Mouse (Mus musculus): ENCODE results near the gene Lrch1.

Gene Lrch1

DNA sequence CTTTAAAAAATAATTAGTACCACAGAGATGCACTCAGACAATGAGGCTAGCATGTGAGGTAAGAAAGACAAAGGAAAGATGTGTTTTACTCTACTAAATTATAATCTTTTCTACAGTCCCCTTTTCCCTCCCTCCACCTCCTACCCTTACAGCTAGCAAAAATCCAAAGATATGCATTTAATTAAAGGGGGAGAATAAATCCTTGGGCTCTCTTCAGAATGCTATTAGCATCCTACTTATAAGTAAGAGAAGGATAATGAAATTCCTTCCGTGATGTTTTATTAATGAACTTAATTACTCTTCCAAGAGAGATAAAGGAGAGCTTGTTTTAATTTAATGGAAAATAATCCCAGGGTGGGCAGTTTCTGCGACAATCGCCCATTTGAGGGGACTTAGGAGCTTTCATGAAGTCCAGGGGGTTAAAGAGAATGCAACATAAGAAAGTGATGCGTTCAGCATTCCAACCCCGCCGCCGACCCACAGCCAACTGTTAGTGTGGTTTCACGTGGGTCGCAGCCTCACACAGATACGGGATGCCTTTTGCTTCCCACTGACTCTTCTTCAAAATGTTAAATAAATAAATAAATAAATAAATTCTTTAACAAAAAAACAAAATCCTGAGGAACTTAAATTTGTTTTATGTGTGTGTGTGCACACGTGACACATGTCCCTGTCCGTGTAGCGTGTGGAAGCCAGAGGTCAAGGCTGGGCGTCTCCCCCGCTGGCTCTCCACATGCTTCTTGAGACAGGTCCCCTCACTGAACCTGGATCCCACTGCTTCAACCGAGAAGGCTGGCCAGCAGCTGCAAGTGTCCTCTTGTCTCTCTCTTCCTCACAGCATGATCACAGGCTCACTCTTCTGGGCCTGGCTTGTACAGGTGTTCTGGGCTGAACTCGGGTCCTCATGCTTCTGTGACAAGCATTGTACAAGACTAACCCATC is 132.6 kb downstream of the Lrch1 start:
- no peak for DNase-seq (ENCODE audit: low spot score in 2 of 2)

DNA sequence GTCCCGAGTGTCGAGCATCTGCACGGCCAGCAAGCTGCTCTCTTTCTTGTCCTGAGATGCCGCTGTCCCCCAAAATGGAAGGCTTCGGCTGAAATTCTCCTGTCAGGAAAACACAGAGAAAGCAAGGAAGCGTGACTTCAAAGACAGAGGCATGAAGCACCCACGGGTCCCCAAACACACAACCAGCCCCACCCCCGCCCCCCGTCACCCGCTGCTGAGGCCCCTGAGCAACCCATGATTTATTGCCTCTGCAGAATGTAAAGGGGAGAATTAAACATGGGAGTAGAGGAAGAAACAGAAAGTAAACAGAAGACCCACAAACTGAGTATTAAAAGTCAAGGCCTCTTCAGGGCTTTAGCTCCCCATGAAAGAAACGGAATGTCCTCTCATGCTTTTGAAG is 136.1 kb downstream of the Lrch1 start:
- no peak for DNase-seq (ENCODE audit: low spot score in 2 of 2)

DNA sequence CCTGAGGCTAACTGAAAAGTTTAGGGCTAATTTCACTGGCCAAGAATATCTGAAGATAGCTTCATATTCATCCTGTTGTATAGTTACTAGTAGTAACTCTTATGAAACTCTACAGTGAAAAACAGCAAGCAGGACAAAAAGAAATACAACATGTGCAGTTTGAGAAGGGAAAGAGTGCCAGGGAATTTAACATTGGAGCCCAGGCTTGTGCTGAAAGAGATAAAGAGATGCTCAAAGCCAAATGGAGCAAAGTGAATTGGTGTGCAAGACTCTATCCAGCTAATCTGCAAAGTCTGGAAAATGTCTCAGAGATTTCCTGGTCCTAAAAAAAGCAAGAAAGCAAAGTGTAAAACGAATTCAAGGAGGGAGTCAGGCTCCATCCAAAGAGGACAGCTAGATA is 145.7 kb downstream of the Lrch1 start:
- no peak for DNase-seq (ENCODE audit: low spot score in 2 of 2)

DNA sequence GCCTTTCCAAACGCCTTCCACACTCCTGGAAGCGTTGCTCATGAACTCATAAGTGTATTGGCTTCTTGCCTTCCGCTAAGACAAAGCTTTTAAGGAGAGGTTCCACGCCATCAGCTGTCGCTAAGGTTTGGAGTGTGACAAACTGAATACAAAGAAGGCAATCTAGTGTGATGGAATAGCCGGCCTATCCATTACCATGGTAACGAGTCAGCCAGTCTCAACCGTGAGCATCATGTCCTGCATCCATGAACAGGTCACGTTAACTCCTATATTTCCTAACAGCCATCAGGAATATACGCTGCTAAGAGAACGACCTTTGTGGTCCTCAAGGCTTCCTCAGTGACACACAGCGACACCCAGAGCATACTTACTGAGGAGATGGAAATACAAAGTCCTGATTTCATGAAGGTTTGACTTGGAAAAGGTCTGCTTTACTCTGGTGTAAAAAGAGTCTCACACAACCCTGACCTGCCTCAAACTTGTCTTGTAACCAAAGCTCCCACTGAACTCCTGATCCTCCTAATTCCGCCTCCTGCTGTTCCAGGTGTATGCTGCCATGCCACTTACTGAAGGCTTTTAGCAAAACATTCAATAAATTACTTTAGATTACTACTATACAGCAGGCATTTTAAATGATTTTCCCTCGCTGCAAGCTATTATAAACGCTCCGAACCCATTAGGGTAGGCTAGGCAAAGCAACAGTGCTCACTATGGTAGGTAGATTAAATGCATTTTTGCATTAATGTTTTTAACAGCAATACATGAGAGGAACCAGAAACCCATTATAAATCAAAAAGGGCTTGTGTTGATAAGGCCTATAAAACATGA is 149.4 kb downstream of the Lrch1 start:
- no peak for DNase-seq (ENCODE audit: low spot score in 2 of 2)

DNA sequence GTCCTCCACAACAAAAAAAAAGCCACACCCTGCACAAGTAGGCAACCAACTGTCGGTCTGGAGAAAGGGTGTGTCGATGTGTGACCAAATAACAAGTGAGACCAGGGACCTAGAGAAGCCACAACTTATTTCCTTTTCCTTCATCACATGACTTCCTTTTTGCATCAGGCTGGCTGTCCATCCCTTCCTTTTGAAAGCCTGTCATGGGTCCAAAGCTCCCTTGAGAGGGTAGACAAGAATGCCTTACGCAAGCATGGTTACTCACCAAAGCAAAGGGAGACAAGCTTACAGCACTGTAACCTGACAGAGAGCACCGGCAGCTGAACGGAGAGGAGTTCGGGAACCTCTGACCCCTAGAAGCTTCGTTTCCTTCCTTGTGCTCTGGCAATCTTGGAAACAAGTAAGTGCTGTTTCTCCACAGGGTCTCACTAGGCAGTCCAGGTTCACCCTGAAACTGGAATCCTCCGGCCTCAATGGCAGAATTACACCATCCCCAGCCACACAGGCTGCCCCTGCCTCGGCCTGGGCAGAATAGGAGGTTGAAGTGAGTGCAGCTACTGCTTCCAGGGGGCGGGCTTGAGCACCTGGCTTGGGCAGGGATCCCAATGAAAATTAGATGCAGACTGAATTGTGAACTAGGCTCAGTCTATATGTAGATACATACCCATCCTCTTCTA is 150.2 kb downstream of the Lrch1 start:
- DNase-seq (ENCODE audit: low spot score in 2 of 2), result no peak

DNA sequence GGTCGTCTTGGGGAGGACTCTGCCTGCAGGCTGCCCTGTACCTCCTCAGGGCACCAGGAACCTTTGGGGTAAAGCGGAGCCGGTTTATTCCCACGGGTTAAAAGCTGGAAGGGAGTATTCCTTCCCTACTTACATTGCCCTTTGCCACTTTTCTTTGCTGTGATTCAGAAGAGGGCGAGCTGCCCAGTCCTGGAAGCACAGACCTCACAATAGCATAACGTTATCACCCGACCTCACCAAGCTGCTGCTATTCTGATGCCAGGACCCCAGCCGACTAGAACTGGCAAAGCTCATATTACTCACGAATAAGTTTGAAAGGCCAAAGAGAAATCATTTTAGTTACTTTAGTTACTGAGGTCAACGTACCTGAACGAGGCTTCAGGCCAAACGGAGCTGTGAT is 152.7 kb downstream of the Lrch1 start:
- DNase-seq (ENCODE audit: low spot score in 2 of 2), result no peak

DNA sequence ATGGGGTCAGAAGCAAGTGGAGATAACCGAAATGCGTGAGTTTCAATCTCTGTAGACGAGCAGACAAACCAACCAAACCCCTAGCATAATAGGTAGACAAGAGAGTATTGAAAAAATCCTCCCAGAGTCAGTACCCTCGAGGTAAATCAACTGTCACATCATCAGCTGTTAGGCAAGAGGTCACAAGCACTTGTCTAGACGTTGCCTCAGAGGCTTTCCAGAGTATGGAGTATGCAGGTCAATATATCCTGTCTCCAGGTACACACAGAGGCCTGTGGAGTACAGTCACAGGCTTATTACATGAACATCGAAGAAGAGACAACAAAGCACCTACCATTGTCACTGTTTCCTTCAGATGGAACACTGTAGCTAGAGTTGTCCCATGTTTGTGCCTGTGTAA is 154.9 kb downstream of the Lrch1 start:
- DNase-seq (ENCODE audit: low spot score in 2 of 2), result no peak

DNA sequence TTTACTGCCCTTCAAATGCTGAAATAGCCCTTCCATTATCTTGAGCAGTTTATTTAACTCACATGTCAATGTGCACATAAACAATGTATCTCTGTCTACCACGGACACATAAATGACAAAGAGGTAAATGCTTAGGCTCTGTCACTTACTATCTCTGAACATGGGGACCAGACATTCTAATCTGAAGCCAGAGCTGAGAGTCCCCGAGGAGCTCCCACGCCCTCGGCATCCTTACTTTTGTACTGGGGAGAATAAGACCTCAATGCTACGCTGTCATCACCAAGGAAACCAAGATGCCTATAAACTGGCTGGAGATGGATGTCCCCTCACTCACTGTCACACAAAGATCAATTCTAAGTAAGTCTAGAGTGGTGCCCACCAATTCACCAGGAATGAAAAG is 157.1 kb downstream of the Lrch1 start:
- DNase-seq (ENCODE audit: low spot score in 2 of 2), result no peak

DNA sequence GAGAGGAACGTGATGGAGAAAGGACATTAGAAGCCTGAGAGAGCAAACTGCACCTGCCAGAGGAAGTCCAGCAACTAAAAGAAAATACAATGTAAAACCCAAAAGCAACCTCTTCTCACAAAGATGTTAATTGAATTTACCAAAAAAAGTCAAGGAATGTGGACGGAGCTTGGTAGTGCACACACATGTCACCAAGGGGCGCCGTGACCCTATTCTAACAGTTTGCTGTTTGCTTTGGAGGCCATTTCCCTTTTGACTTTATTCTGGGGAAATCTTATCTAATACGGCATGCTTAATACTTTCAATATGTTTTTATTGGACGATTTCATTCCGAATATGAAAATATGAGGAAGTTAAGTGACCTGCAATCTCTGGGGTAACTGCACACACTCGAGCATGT is 158.9 kb downstream of the Lrch1 start:
- DNase-seq (ENCODE audit: low spot score in 2 of 2), result no peak

DNA sequence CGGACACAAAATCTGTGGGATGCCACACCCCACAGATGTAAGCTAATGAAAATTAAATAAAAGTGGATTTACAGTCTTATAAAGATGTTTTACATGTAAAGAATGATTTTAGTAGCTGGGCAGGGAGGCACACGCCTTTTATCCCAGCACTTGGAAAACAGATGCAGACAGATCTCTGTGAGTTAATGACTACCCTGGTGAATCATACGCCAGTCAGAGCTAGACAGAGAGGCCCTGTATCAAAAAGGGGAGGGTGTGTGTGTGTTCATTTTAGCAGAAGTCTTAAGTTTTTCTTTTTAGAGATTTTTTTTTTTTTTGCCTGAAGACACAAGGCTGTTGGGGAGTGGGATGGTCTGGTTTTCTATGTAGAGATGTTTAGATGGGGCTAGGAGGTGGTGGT is 160.0 kb downstream of the Lrch1 start:
- no peak for DNase-seq (ENCODE audit: low spot score in 2 of 2)

DNA sequence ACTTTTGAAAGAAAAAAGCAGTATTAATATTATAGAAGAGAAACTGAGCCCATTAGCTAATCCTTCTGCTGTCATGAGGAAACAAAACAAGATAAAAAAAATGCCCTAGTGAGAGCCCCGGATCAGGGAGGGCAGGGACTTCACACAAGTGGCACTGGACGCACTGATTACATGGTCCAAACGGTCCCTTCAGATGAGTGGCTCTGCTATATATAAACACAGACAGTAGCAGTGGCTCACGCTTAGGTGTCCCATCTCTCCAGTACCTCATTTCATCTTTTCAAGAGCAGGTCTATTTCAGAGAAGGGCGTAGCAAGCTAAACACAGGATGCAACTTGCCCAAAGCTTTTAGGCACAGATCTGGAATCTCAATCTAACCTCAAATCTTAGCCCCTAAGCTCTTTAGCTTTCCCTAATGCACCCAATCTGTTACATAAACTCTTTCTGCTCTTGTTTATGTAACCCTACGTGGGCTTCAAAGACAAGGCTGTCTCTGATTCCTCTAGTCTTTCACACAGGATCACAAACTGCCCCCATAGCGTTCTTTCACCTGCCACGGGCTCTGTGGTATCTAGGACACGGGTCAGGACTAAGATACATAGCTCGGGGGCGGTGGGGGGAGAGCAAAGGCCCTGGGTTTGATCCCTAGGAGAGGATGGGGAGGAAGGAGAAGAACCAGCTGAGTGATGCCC is 163.3 kb downstream of the Lrch1 start:
- no peak for DNase-seq (ENCODE audit: low spot score in 2 of 2)

DNA sequence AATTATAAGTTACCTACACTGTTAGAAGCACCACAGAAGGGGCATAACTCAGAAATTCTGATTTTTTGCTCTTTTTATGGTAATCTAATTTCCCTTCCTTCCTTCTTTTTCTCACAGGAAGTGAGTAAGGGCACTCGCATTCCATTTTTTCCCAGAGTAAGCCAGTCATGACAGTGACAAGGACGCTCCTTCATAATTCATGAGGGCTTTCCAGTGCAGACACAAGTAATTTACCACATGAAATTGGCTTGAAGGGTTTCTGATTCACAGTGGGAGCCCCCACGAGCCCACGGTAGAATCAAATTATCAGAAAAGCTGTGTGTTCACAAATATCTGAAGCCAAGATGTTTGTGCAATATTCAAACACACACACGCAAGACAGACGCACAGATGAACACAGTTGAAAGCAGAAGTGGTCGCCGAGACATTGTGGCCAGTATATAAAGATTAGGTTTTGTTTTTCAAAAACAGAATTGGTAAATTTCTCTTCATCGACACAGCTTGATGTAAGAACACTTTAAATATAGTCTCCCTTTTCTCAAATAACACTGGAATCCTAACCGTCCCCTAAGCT is 173.5 kb downstream of the Lrch1 start:
- no peak for DNase-seq (ENCODE audit: low spot score in 2 of 2)

DNA sequence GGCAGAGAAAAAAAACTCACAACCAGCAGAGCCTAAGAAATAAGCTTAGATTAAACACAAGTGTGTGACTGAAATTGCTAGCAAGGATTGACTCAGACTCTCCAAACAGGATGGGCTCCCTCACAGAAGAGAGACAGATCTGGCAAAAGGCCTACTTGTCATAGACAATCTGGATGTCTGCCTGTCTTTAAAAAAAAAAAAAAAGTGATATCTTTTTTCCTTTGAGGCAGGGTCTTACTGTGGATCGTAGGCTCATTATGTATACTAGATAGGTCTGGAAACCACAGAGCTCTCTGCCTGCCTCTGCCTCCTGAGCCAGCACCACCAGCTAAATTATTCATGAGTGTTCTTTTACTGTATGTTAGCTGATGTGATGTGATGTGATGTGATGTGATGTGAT is 179.8 kb downstream of the Lrch1 start:
- DNase-seq (ENCODE audit: low spot score in 2 of 2), result no peak

DNA sequence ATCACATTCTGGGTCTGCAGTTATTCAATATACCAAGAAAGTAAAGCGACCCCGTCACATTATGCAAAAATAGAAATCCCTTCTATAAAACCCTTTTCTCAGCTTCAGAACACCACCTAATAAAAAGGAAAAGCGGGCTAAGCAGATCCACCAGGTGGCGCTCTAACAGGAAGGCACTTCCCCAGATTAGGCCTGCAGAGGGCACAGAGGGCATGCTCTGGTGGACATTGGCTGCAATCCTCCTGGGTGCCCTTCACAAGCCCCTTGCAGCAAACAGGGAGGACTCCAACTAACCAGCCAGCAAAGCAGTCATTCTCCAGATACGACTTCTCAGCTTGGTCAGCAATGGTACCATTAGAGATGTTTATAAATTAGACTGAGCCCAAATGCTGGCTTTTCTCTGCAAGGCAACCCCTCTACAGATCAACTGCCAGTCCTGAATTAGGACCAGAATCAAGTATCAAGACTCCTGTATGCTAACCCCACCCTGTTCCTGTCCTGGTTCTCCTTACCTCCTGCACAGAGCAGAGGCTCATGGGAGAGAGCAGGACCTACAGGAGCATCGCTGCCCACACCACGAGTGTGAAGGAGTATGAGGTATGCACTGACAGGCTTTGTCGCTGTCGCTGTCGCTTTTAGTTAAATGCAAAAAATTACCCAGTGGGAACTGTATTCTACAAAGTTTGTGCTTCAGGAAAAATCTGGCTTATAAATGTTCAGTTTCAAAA is 183.3 kb downstream of the Lrch1 start:
- peak; percentile 18 to 57 for DNase-seq (ENCODE audit: low spot score in 2 of 2)

DNA sequence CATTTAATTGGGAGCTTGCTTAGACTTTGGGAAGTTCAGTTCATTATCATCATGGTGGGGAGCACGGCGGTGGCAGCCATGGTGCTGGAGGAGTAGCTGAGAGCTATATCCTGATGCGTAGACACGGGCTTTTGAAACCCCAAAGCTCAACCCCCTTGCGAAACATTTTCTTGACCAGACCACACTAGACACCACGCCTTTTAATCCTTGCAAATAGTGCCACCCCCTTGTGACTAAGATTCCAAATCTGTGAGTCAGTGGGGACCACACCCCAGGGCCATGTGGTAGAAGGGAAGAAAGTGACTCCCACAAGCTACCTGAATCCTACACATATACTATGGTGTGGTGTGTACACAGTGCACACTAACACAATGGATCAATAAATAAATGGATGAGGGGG is 210.8 kb downstream of the Lrch1 start:
- DNase-seq (ENCODE audit: low spot score in 2 of 2), result no peak

DNA sequence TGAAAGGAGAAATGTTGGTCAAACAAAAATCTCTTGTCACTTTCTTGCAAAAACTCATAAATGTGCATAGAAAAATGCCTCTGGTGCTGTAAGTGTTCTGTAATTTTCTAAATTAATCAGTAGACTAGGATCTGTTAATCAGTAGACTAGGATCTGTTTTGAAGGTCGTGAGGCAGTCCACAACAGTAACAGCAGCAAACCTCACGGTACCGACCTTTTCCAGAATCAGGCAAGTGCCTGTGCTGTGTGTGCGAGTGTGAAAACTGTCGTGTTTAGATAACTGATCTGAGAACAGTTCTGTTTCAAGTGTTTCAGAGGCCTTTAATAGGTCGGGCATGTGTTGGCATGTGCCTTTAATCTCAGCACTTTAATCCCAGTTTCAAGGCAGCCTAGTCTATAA is 212.2 kb downstream of the Lrch1 start:
- no peak for DNase-seq (ENCODE audit: low spot score in 2 of 2)

DNA sequence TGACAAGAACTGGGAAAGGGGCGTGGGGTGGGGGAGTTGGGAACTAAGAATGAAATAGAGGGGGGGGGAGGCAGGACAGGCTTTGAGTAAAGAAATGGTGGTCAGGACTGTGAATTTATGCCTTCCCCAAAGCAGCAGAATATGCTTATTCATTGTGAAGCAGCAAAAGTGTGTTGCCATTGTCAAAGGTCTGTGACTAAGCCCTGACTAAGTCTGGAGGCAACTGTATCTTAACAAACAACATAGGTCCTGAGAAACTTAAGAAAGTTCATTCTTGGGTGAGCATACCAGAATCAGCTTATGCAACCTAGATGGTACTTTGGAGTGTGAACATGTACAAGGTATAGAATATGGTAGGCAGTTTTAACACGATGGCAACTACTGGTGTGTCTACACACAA is 214.3 kb downstream of the Lrch1 start:
- no peak for DNase-seq (ENCODE audit: low spot score in 2 of 2)

DNA sequence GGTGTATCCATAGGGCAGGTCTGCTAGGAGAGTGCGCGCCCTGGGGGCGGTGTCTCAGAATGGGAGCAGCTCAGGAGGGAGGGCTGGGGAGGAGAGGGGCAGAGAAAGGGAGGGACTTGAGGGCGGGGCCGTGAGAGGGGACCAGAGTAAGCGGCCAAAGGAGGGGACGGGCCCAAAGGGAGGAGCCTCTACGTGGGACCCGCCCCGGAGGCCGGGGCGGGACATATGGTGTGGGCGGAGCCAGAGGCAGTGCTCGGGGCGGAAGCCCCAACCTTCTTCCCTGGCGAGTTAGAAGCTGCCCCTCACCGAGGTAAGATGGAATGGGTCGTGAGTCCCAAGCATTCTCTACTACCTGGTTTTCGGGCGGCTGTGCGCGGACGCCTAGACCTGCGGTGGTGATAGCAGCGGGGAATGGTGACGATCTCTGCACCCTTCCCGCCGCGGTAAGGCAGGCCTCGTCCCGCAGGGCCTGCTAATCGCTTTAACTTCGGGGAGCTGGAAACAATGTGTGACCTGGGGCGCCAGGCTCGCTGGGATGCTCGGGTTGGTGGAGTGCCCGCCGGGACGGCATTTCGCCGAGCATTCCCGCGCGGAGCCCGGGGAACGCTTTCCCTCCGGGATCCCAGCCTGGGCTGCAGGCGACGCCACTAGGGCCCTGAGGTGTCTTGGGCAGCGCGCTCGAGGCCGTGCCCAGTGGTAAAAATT is 215.4 kb downstream of the Lrch1 start, which contains the start of gene Esd:
TSS of gene Esd (plus strand) at position 219 of the 705 bp plus-strand sequence.
- peak; percentile 77 to 83 for DNase-seq (ENCODE audit: low spot score in 2 of 2)

DNA sequence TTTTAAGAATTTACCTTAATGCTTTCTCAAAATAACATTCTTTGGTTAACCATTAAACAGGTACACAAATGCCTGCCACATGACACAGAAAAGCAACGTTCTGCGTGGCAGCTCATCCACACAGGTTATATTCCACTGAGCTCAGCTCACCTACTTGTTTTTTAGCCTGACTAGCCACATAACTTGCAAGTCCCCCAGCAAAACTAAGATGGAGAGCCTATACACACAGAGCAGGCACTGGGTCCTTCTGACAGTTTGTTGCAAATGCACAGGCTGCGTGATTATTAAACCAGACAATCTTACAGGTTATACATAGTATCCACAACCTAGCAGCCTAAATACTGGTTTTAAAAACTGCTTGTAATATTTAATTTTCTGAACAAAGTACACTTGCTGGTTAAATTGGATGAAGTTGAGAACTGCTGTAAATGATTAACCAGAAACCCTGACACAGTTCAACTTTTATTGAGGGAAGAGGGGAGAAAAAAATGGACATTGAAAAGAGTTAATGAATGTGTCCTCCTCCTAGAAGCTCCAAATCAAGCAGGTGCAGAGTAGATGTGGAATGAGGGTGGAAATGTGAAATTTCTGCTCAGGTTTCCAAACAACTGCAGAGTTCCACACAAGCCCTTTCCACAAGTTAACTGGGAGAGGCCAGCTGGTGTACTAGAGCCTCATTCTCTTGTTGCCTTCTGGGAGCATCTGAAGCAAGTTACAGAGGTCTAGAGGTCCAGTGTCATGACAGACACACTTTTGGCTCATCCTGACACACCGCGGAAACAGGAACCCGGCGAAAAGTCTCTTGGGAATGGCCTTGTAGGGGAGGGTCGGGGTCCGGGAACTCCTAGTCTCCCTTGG is 216.2 kb downstream of the Lrch1 start:
- DNase-seq (ENCODE audit: low spot score in 2 of 2), result no peak

All from frontal cortex, postnatal 14 days (tissue).